Mouse (Mus musculus): ENCODE measurements around the gene Cgnl1. TPM values are rescaled to one million over a fixed set of nuclear protein-coding genes. Genes with fewer than 3 reads are reported as not detected.
A peak's percentile ranks its signal among the peaks of the same experiment; 100 is the strongest.

The Cgnl1 gene
- polyA plus RNA-seq, 1 experiment from 2014 or later: 4.6 TPM

GRCm38 (mm10) chr9:71773563-71773962, 2.2 kb upstream of the Cgnl1 start:
- WGBS: 86% methylated on average over 9 of the region's 9 CpGs

GRCm38 (mm10) chr9:71772338-71772737, 936 bp upstream of the Cgnl1 start:
- no peaks in the 10 kb centered on the region for H3K9me3 ChIP-seq (ENCODE audit: control insufficient read depth, low read length)
- no peak overlapping the region for H3K9ac ChIP-seq (ENCODE audit: low read length)
- peak; percentile 89 for DNase-seq (ENCODE audit: low spot score, missing footprints)
- 71% methylated on average over 5 of the region's 5 CpGs for WGBS
- no peak overlapping the region for H3K4me3 ChIP-seq (ENCODE audit: low read depth, low read length)
- H3K36me3 ChIP-seq (ENCODE audit: control insufficient read depth, insufficient read depth, low read length): no peaks in the 10 kb centered on the region
- no peak for ATAC-seq (ENCODE audit: low FRiP score)
- H3K27ac ChIP-seq (ENCODE audit: low read depth, low read length): no peak overlapping the region
- peaks cover 25% of the 10 kb centered on the region for H3K27me3 ChIP-seq (ENCODE audit: control insufficient read depth, insufficient read depth, low read length)
- H3K4me2 ChIP-seq: no peak overlapping the region
- peaks cover 4% of the 10 kb centered on the region; the same call in 1 of the 2 replicates for H3K4me1 ChIP-seq (ENCODE audit: control insufficient read depth, insufficient read depth, low read length)

More at GRCm38 (mm10) chr9:71773563-71773962, 2.2 kb upstream of the Cgnl1 start:
- no peaks in the 10 kb centered on the region for H3K36me3 ChIP-seq (ENCODE audit: control insufficient read depth, insufficient read depth, low read length)
- no peak for ATAC-seq (ENCODE audit: low FRiP score)
- peaks cover 22% of the 10 kb centered on the region for H3K27me3 ChIP-seq (ENCODE audit: control insufficient read depth, insufficient read depth, low read length)
- H3K9ac ChIP-seq (ENCODE audit: low read length): no peak overlapping the region
- no peaks in the 10 kb centered on the region for H3K9me3 ChIP-seq (ENCODE audit: control insufficient read depth, low read length)
- H3K4me3 ChIP-seq (ENCODE audit: low read depth, low read length): no peak overlapping the region
- peak; percentile 21 for DNase-seq (ENCODE audit: low spot score, missing footprints)
- H3K27ac ChIP-seq (ENCODE audit: low read depth, low read length): no peak overlapping the region
- no peak overlapping the region for H3K4me2 ChIP-seq
- H3K4me1 ChIP-seq (ENCODE audit: control insufficient read depth, insufficient read depth, low read length): peaks cover 4% of the 10 kb centered on the region; the same call in 1 of the 2 replicates

GRCm38 (mm10) chr9:71770484-71770883, 918 bp downstream of the Cgnl1 start:
- 2% methylated on average over 10 of the region's 10 CpGs for WGBS
- no peak overlapping the region; the same call in 1 of the 2 replicates for H3K9ac ChIP-seq (ENCODE audit: low read length)
- H3K4me1 ChIP-seq (ENCODE audit: control insufficient read depth, insufficient read depth, low read length): peaks cover 4% of the 10 kb centered on the region; the same call in 1 of the 2 replicates
- peak overlapping the region; percentile 89 for H3K4me2 ChIP-seq
- peak overlapping the region; percentile 58 for H3K4me3 ChIP-seq (ENCODE audit: low read depth, low read length)
- H3K36me3 ChIP-seq (ENCODE audit: control insufficient read depth, insufficient read depth, low read length): no peaks in the 10 kb centered on the region
- peaks cover 25% of the 10 kb centered on the region for H3K27me3 ChIP-seq (ENCODE audit: control insufficient read depth, insufficient read depth, low read length)
- DNase-seq (ENCODE audit: low spot score, missing footprints): no peak
- no peaks in the 10 kb centered on the region for H3K9me3 ChIP-seq (ENCODE audit: control insufficient read depth, low read length)
- ATAC-seq (ENCODE audit: low FRiP score): no peak
- no peak overlapping the region for H3K27ac ChIP-seq (ENCODE audit: low read depth, low read length)

GRCm38 (mm10) chr9:71769701-71770100, 1.7 kb downstream of the Cgnl1 start:
- Histone ChIP-seq H3K4me3 (ENCODE audit: low read depth, low read length) (no peak overlapping the region), H3K9me3 (ENCODE audit: control insufficient read depth, low read length) (no peaks in the 10 kb centered on the region), H3K4me2 (no peak overlapping the region), H3K36me3 (ENCODE audit: control insufficient read depth, insufficient read depth, low read length) (no peaks in the 10 kb centered on the region), H3K27me3 (ENCODE audit: control insufficient read depth, insufficient read depth, low read length) (peaks cover 25% of the 10 kb centered on the region), H3K4me1 (ENCODE audit: control insufficient read depth, insufficient read depth, low read length) (peaks cover 4% of the 10 kb centered on the region; the same call in 1 of the 2 replicates), H3K9ac (ENCODE audit: low read length) (no peak overlapping the region), H3K27ac (ENCODE audit: low read depth, low read length) (no peak overlapping the region)
- ATAC-seq (ENCODE audit: low FRiP score) (no peak), DNase-seq (ENCODE audit: low spot score, missing footprints) (peak; percentile 65)
- WGBS: 35% methylated on average over 9 of the region's 9 CpGs

GRCm38 (mm10) chr9:71768119-71768518, 3.3 kb downstream of the Cgnl1 start:
- Histone ChIP-seq H3K27ac (ENCODE audit: low read depth, low read length) (no peak overlapping the region), H3K27me3 (ENCODE audit: control insufficient read depth, insufficient read depth, low read length) (peaks cover 25% of the 10 kb centered on the region), H3K9me3 (ENCODE audit: control insufficient read depth, low read length) (no peaks in the 10 kb centered on the region), H3K9ac (ENCODE audit: low read length) (no peak overlapping the region), H3K36me3 (ENCODE audit: control insufficient read depth, insufficient read depth, low read length) (no peaks in the 10 kb centered on the region), H3K4me2 (no peak overlapping the region), H3K4me3 (ENCODE audit: low read depth, low read length) (no peak overlapping the region), H3K4me1 (ENCODE audit: control insufficient read depth, insufficient read depth, low read length) (peaks cover 4% of the 10 kb centered on the region; the same call in 1 of the 2 replicates)
- ATAC-seq (ENCODE audit: low FRiP score) (no peak), DNase-seq (ENCODE audit: low spot score, missing footprints) (no peak)
- WGBS: 100% methylated on average over 1 of the region's 1 CpGs

- Histone ChIP-seq H3K27me3 (ENCODE audit: control insufficient read depth, insufficient read depth, low read length) (peaks cover 25% of the 10 kb centered on the region), H3K4me2 (no peak overlapping the region), H3K4me1 (ENCODE audit: control insufficient read depth, insufficient read depth, low read length) (peaks cover 4% of the 10 kb centered on the region; the same call in 1 of the 2 replicates), H3K9ac (ENCODE audit: low read length) (no peak overlapping the region), H3K4me3 (ENCODE audit: low read depth, low read length) (no peak overlapping the region), H3K27ac (ENCODE audit: low read depth, low read length) (no peak overlapping the region), H3K9me3 (ENCODE audit: control insufficient read depth, low read length) (no peaks in the 10 kb centered on the region), H3K36me3 (ENCODE audit: control insufficient read depth, insufficient read depth, low read length) (no peaks in the 10 kb centered on the region)
- ATAC-seq (ENCODE audit: low FRiP score) (no peak), DNase-seq (ENCODE audit: low spot score, missing footprints) (peak; percentile 72)
- WGBS: 46% methylated on average over 2 of the region's 2 CpGs
Observed at GRCm38 (mm10) chr9:71766902-71767301, 4.5 kb downstream of the Cgnl1 start.

- Histone ChIP-seq H3K9me3 (ENCODE audit: control insufficient read depth, low read length) (no peaks in the 10 kb centered on the region), H3K9ac (ENCODE audit: low read length) (no peak overlapping the region), H3K36me3 (ENCODE audit: control insufficient read depth, insufficient read depth, low read length) (no peaks in the 10 kb centered on the region), H3K4me1 (ENCODE audit: control insufficient read depth, insufficient read depth, low read length) (peaks cover 4% of the 10 kb centered on the region; the same call in 1 of the 2 replicates), H3K27me3 (ENCODE audit: control insufficient read depth, insufficient read depth, low read length) (peaks cover 23% of the 10 kb centered on the region), H3K27ac (ENCODE audit: low read depth, low read length) (no peak overlapping the region), H3K4me3 (ENCODE audit: low read depth, low read length) (no peak overlapping the region), H3K4me2 (no peak overlapping the region)
- WGBS: 83% methylated on average over 8 of the region's 8 CpGs
- ATAC-seq (ENCODE audit: low FRiP score): no peak
- DNase-seq (ENCODE audit: low spot score, missing footprints): peak; percentile 37
Observed at GRCm38 (mm10) chr9:71766306-71766705, 5.1 kb downstream of the Cgnl1 start.

- Histone ChIP-seq H3K27ac (ENCODE audit: low read depth, low read length) (no peak overlapping the region), H3K4me3 (ENCODE audit: low read depth, low read length) (no peak overlapping the region), H3K4me1 (ENCODE audit: control insufficient read depth, insufficient read depth, low read length) (peaks cover 16% of the 10 kb centered on the region), H3K27me3 (ENCODE audit: control insufficient read depth, insufficient read depth, low read length) (peaks cover 10% of the 10 kb centered on the region), H3K4me2 (no peak overlapping the region), H3K36me3 (ENCODE audit: control insufficient read depth, insufficient read depth, low read length) (no peaks in the 10 kb centered on the region), H3K9ac (ENCODE audit: low read length) (no peak overlapping the region), H3K9me3 (ENCODE audit: control insufficient read depth, low read length) (no peaks in the 10 kb centered on the region)
- 49% methylated on average over 11 of the region's 11 CpGs for WGBS
- ATAC-seq (ENCODE audit: low FRiP score): no peak
- DNase-seq (ENCODE audit: low spot score, missing footprints): peak; percentile 62
Observed at GRCm38 (mm10) chr9:71764551-71764950, 6.9 kb downstream of the Cgnl1 start.

GRCm38 (mm10) chr9:71763273-71763672, 8.1 kb downstream of the Cgnl1 start:
- Histone ChIP-seq H3K36me3 (ENCODE audit: control insufficient read depth, insufficient read depth, low read length) (no peaks in the 10 kb centered on the region), H3K9ac (ENCODE audit: low read length) (no peak overlapping the region), H3K9me3 (ENCODE audit: control insufficient read depth, low read length) (no peaks in the 10 kb centered on the region), H3K27me3 (ENCODE audit: control insufficient read depth, insufficient read depth, low read length) (peaks cover 2% of the 10 kb centered on the region; the same call in 1 of the 2 replicates), H3K4me1 (ENCODE audit: control insufficient read depth, insufficient read depth, low read length) (peaks cover 16% of the 10 kb centered on the region), H3K4me2 (no peak overlapping the region), H3K27ac (ENCODE audit: low read depth, low read length) (no peak overlapping the region), H3K4me3 (ENCODE audit: low read depth, low read length) (no peak overlapping the region)
- 4% methylated on average over 1 of the region's 1 CpGs for WGBS
- DNase-seq (ENCODE audit: low spot score, missing footprints) (peak; percentile 71), ATAC-seq (ENCODE audit: low FRiP score) (no peak)

Data from midbrain, embryonic 11.5 days (tissue).